Mouse (Mus musculus) mammary gland, adult 2 months (tissue): Measurements from ENCODE around the gene Dlgap3. TPM values are rescaled to one million over a fixed set of nuclear protein-coding genes. Genes with fewer than 3 reads are reported as not detected.

Experiments used
- polyA plus RNA-seq: library from polyadenylated mRNA; depleted of rRNA; stranded (reverse); fragments of >200 nt; gene quantifications from 2 replicates; pipeline ENCODE4 v1.2.3, GENCODE M21; 2012; ENCODE audit warnings: low replicate concordance; rRNA removed

The Dlgap3 gene
- 0.55 and 1.5 TPM in 2 replicates for polyA plus RNA-seq

GRCm38 (mm10) chr4:127168914-127169345 lies at the start of gene Dlgap3:
Dlgap3 (plus strand) TSS chr4:127169204.

GRCm38 (mm10) chr4:127123391-127123790 lies 45.6 kb upstream of the Dlgap3 start, which contains the start of gene Tmem35b:
Tmem35b (plus strand) TSS chr4:127123691.

GRCm38 (mm10) chr4:127243552-127243951 lies 74.5 kb downstream of the Dlgap3 start, which contains the start of gene Smim12:
Smim12 (plus strand) TSS chr4:127243784.

Other genes with a start within 250 kb of the Dlgap3 start
- gene Zmym4, start 201.1 kb upstream of the Dlgap3 start, polyA plus RNA-seq: 2.7 and 6.3 TPM in 2 replicates
- 25.1 and 79.3 TPM in 2 replicates for gene Sfpq, start 147.9 kb upstream of the Dlgap3 start, polyA plus RNA-seq
- gene Zmym1, start 108.1 kb upstream of the Dlgap3 start, polyA plus RNA-seq: 1.0 and 1.8 TPM in 2 replicates
- 3.4 and 8.7 TPM in 2 replicates for gene Zmym6, start 91.8 kb upstream of the Dlgap3 start, polyA plus RNA-seq
- gene Tmem35b, start 45.5 kb upstream of the Dlgap3 start, polyA plus RNA-seq: 14.3 and 20.8 TPM in 2 replicates
- gene Smim12, start 74.6 kb downstream of the Dlgap3 start, polyA plus RNA-seq: 25.3 and 33.7 TPM in 2 replicates
- gene Gja4, start 144.8 kb downstream of the Dlgap3 start, polyA plus RNA-seq: 24.3 and 31.9 TPM in 2 replicates
- 2.8 and 5.2 TPM in 2 replicates for gene Gjb3, start 161.6 kb downstream of the Dlgap3 start, polyA plus RNA-seq
- 1.6 and 4.1 TPM in 2 replicates for gene Gjb4, start 184.9 kb downstream of the Dlgap3 start, polyA plus RNA-seq
- 0.37 and 2.4 TPM in 2 replicates for gene Gjb5, start 189.0 kb downstream of the Dlgap3 start, polyA plus RNA-seq